Mouse (Mus musculus): ENCODE results near the gene Trip13. TPM values are rescaled to one million over a fixed set of nuclear protein-coding genes. Genes with fewer than 3 reads are reported as not detected.

The Trip13 gene
- total and polyA plus RNA-seq, 2 experiments from 2014 or later, result 2.6 to 10.5 TPM

- Histone ChIP-seq H3K4me1 (ENCODE audit: insufficient read depth, low read length) (no peaks in the 10 kb centered on the region), H3K36me3 (ENCODE audit: insufficient read depth, low read length) (peaks cover 57% of the 10 kb centered on the region), H3K9me3 (ENCODE audit: low read length) (no peaks in the 10 kb centered on the region), H3K27me3 (ENCODE audit: insufficient read depth, low read length) (no peaks in the 10 kb centered on the region), H3K9ac (replicated peaks; ENCODE audit: low read length) (no peak overlapping the region), H3K4me2 (ENCODE audit: low read depth, low read length) (no peak overlapping the region), H3K27ac (no peak overlapping the region), H3K4me3 (ENCODE audit: low read length) (no peak overlapping the region)
- 94% methylated on average over 10 of the region's 10 CpGs for WGBS
- no peak for TF ChIP-seq CTCF (IDR thresholded peaks at IDR 0.05; ENCODE audit: low read depth)
- ATAC-seq (no peak), DNase-seq (ENCODE audit: low spot score) (no peak)
Measured at GRCm38 (mm10) chr13:73960117-73960652, 22.6 kb upstream of the Trip13 start.

GRCm38 (mm10) chr13:73955531-73955930 lies 17.9 kb upstream of the Trip13 start:
- H3K4me1 ChIP-seq (ENCODE audit: insufficient read depth, low read length), result no peaks in the 10 kb centered on the region
- DNase-seq (ENCODE audit: low spot score) (no peak), ATAC-seq (no peak)
- no peak overlapping the region for H3K27ac ChIP-seq
- TF ChIP-seq CTCF (IDR thresholded peaks at IDR 0.05; ENCODE audit: low read depth), result no peak
- no peak overlapping the region for H3K4me3 ChIP-seq (ENCODE audit: low read length)
- H3K9ac ChIP-seq (replicated peaks; ENCODE audit: low read length), result no peak overlapping the region
- H3K36me3 ChIP-seq (ENCODE audit: insufficient read depth, low read length), result peaks cover 78% of the 10 kb centered on the region
- 93% methylated on average over 5 of the region's 5 CpGs for WGBS
- no peaks in the 10 kb centered on the region for H3K9me3 ChIP-seq (ENCODE audit: low read length)
- H3K27me3 ChIP-seq (ENCODE audit: insufficient read depth, low read length), result no peaks in the 10 kb centered on the region
- no peak overlapping the region for H3K4me2 ChIP-seq (ENCODE audit: low read depth, low read length)

DNA sequence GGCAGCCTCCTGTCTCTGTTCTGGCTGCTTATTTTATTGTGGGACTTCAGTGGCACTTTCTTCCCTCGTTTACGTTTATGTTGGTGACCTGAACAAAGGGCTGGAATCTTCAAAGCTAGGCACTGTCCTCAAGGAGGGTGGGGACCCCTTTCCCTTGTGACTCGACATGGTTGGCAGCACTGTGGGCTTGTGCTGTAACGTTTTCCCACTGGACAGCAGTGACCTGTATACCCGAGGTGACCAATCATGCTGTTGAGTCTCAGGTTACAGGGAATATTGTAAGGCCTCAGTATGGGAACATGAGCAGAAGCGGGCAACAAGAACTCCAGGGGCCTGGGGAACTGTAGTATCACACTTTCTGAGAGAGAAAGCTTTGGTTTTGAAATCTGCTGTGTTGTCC lies 17.1 kb upstream of the Trip13 start:
- H3K27ac ChIP-seq, result no peak overlapping the region
- no peak overlapping the region for H3K4me2 ChIP-seq (ENCODE audit: low read depth, low read length)
- H3K4me1 ChIP-seq (ENCODE audit: insufficient read depth, low read length), result no peaks in the 10 kb centered on the region
- H3K27me3 ChIP-seq (ENCODE audit: insufficient read depth, low read length), result no peaks in the 10 kb centered on the region
- H3K36me3 ChIP-seq (ENCODE audit: insufficient read depth, low read length), result peaks cover 78% of the 10 kb centered on the region
- H3K9ac ChIP-seq (replicated peaks; ENCODE audit: low read length), result no peak overlapping the region
- TF ChIP-seq CTCF (IDR thresholded peaks at IDR 0.05; ENCODE audit: low read depth), result no peak
- ATAC-seq (no peak), DNase-seq (ENCODE audit: low spot score) (no peak)
- no peaks in the 10 kb centered on the region for H3K9me3 ChIP-seq (ENCODE audit: low read length)
- 75% methylated on average over 6 of the region's 6 CpGs for WGBS
- no peak overlapping the region for H3K4me3 ChIP-seq (ENCODE audit: low read length)

DNA sequence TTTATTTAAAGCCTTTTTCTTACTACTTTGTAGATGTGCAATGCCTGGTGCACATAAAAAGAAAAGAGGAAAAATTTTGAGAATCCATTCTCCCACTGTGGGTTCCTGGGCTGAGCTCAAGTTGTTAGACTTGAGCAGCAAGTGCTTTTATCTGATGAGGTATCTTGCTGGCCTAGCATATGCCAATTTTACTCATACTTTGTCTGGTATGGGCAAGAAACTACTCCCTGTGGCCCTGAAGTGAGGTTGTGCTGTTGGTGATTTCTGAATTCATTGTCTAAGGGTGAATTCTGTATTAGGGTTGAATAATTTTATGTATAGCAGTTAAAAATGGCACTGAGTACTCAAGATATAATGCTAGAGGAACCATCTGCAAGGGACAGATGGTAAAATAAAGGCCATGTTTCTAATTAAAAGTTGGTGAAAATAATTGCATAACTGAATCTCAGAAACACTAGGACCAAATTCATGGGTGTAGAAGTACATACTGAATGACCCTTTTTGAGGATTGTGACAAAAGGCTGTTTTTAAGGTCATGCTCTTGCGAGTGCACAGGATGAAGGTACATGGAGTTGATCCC lies 16.1 kb upstream of the Trip13 start:
- peaks cover 77% of the 10 kb centered on the region for H3K36me3 ChIP-seq (ENCODE audit: insufficient read depth, low read length)
- ATAC-seq, result no peak
- no peaks in the 10 kb centered on the region for H3K9me3 ChIP-seq (ENCODE audit: low read length)
- no peak for TF ChIP-seq CTCF (IDR thresholded peaks at IDR 0.05; ENCODE audit: low read depth)
- WGBS, result 96% methylated on average over 1 of the region's 1 CpGs
- H3K9ac ChIP-seq (replicated peaks; ENCODE audit: low read length), result no peak overlapping the region
- DNase-seq (ENCODE audit: low spot score), result no peak
- H3K4me1 ChIP-seq (ENCODE audit: insufficient read depth, low read length), result no peaks in the 10 kb centered on the region
- H3K4me2 ChIP-seq (ENCODE audit: low read depth, low read length), result no peak overlapping the region
- H3K4me3 ChIP-seq (ENCODE audit: low read length), result no peak overlapping the region
- no peak overlapping the region for H3K27ac ChIP-seq
- no peaks in the 10 kb centered on the region for H3K27me3 ChIP-seq (ENCODE audit: insufficient read depth, low read length)

GRCm38 (mm10) chr13:73944606-73945005 lies 7.0 kb upstream of the Trip13 start:
- H3K9me3 ChIP-seq (ENCODE audit: low read length), result no peaks in the 10 kb centered on the region
- ATAC-seq (no peak), DNase-seq (ENCODE audit: low spot score) (no peak)
- H3K27me3 ChIP-seq (ENCODE audit: insufficient read depth, low read length), result no peaks in the 10 kb centered on the region
- no peak overlapping the region for H3K4me2 ChIP-seq (ENCODE audit: low read depth, low read length)
- TF ChIP-seq CTCF (IDR thresholded peaks at IDR 0.05; ENCODE audit: low read depth), result no peak
- H3K4me1 ChIP-seq (ENCODE audit: insufficient read depth, low read length), result no peaks in the 10 kb centered on the region
- peaks cover 80% of the 10 kb centered on the region for H3K36me3 ChIP-seq (ENCODE audit: insufficient read depth, low read length)
- H3K4me3 ChIP-seq (ENCODE audit: low read length), result no peak overlapping the region
- WGBS, result 93% methylated on average over 9 of the region's 9 CpGs
- H3K9ac ChIP-seq (replicated peaks; ENCODE audit: low read length), result no peak overlapping the region
- no peak overlapping the region for H3K27ac ChIP-seq

DNA sequence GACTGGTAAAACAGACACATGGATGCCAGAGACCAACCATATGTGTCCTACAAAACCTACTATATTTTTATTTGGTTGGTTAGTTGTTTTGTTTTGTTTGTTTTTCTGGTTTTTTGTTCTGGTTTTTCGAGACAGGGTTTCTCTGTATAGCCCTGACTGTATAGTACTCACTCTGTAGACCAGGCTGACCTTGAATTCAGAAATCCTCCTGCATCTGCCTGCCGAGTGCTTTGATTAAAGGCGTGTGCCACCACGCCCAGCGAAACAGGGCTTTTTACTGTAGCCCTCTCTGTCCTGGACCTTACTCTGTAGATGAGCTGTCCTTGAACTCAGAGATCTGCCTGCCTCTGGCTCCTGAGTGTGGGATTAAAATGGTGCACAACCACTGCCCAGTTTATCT lies 1.5 kb upstream of the Trip13 start:
- Histone ChIP-seq H3K9me3 (ENCODE audit: low read length) (no peaks in the 10 kb centered on the region), H3K9ac (replicated peaks; ENCODE audit: low read length) (no peak overlapping the region), H3K27ac (no peak overlapping the region), H3K4me3 (ENCODE audit: low read length) (no peak overlapping the region), H3K36me3 (ENCODE audit: insufficient read depth, low read length) (peaks cover 28% of the 10 kb centered on the region), H3K27me3 (ENCODE audit: insufficient read depth, low read length) (no peaks in the 10 kb centered on the region), H3K4me2 (ENCODE audit: low read depth, low read length) (no peak overlapping the region), H3K4me1 (ENCODE audit: insufficient read depth, low read length) (no peaks in the 10 kb centered on the region)
- no peak for TF ChIP-seq CTCF (IDR thresholded peaks at IDR 0.05; ENCODE audit: low read depth)
- 98% methylated on average over 5 of the region's 5 CpGs for WGBS
- ATAC-seq (no peak), DNase-seq (ENCODE audit: low spot score) (no peak)

DNA sequence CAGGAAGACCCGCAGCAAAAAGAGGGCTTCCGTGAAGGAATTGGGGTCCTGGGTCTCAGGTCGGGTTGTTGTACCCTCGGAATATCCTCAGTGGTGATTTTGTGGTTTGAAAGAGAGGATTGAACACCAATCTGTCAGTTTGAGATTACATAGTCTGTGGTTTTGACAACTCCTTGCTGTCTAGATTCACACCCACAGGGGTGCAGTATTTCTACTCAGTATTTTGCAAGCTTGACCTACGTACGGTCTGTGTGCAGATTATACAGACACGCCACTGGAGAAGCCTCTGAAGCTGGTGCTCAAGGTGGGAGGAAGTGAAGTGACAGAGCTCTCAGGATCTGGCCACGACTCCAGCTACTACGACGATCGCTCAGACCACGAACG lies 585 bp upstream of the Trip13 start:
- no peaks in the 10 kb centered on the region for H3K27me3 ChIP-seq (ENCODE audit: insufficient read depth, low read length)
- DNase-seq (ENCODE audit: low spot score), result peak; percentile 14
- 38% methylated on average over 13 of the region's 13 CpGs for WGBS
- no peak for TF ChIP-seq CTCF (IDR thresholded peaks at IDR 0.05; ENCODE audit: low read depth)
- no peaks in the 10 kb centered on the region for H3K9me3 ChIP-seq (ENCODE audit: low read length)
- H3K4me3 ChIP-seq (ENCODE audit: low read length), result peak overlapping the region; percentile 83
- peak; percentile 30 for ATAC-seq
- peak overlapping the region; percentile 85 for H3K9ac ChIP-seq (replicated peaks; ENCODE audit: low read length)
- no peaks in the 10 kb centered on the region for H3K4me1 ChIP-seq (ENCODE audit: insufficient read depth, low read length)
- H3K27ac ChIP-seq, result peak overlapping the region; percentile 89
- peaks cover 19% of the 10 kb centered on the region for H3K36me3 ChIP-seq (ENCODE audit: insufficient read depth, low read length)
- peak overlapping the region; percentile 71 for H3K4me2 ChIP-seq (ENCODE audit: low read depth, low read length)
